Mouse (Mus musculus) neural tube, embryonic 15.5 days (tissue): ENCODE measurements around the gene Cd19. TPM values are rescaled to one million over a fixed set of nuclear protein-coding genes. Genes with fewer than 3 reads are reported as not detected.
A peak's percentile ranks its signal among the peaks of the same experiment; 100 is the strongest.
"Not testable (repeated sequence)": the region's sequence is repeated elsewhere in the genome, so short reads cannot be mapped to it uniquely, and the experiment has no call there.

Experiments
- ATAC-seq: fragments of 200-750 bp; cut with Nextera tagmentation; 2 replicates; pipeline ENCODE4 v1.8.0; 2017; ENCODE audit warnings: mild to moderate bottlenecking, moderate TSS enrichment, moderate library complexity; ENCODE audit not compliant: low FRiP score
- H3K27ac ChIP-seq: fragments of 300-500 bp; sonication (generic); replicated peaks from 2 replicates; pipeline ENCODE4 v1.5.1; 2015; ENCODE audit warnings: mild to moderate bottlenecking, inconsistent platforms
- H3K27me3 ChIP-seq: fragments of 300-500 bp; sonication (generic); replicated peaks from 2 replicates; pipeline ENCODE4 v1.6.1; 2015; ENCODE audit warnings: inconsistent platforms
- H3K36me3 ChIP-seq: fragments of 300-500 bp; sonication (generic); 2 replicates; pipeline ENCODE4 v1.6.1; 2015; ENCODE audit warnings: inconsistent platforms
- H3K4me1 ChIP-seq: fragments of 300-500 bp; sonication (generic); 2 replicates; pipeline ENCODE4 v1.6.1; 2015; ENCODE audit warnings: inconsistent platforms
- H3K4me2 ChIP-seq: fragments of 300-500 bp; sonication (generic); 2 replicates; pipeline ENCODE4 v1.6.1; 2015; ENCODE audit warnings: inconsistent platforms, mild to moderate bottlenecking, moderate library complexity
- H3K4me3 ChIP-seq: fragments of 300-500 bp; sonication (generic); replicated peaks from 2 replicates; pipeline ENCODE4 v1.5.1; 2015; ENCODE audit warnings: mild to moderate bottlenecking, inconsistent platforms
- H3K9ac ChIP-seq: fragments of 300-500 bp; sonication (generic); replicated peaks from 2 replicates; pipeline ENCODE4 v1.6.1; 2015; ENCODE audit warnings: mild to moderate bottlenecking, inconsistent platforms
- H3K9me3 ChIP-seq: fragments of 300-500 bp; sonication (generic); replicated peaks from 2 replicates; pipeline ENCODE4 v1.6.1; 2016; ENCODE audit warnings: inconsistent platforms
- WGBS: fragments of 180-500 bp; shearing (Covaris S2); methylation state at CpG from one replicate; pipeline ENCODE4 v1.1.7; 2015; ENCODE audit warnings: mixed read lengths; 5-methylcytosine and 5-hydroxymethylcytosine counted together
- polyA plus RNA-seq: library from polyadenylated mRNA; unstranded; fragments of >200 nt; fragmentation: Nextera tagmentation; extraction: Ambion mirVana; gene quantifications from 2 replicates; pipeline ENCODE4 v1.2.1, GENCODE M21; 2015

Cd19 gene
- polyA plus RNA-seq, 1 experiment from 2014 or later, result 0.22 TPM

- Histone ChIP-seq H3K27me3 (no peaks in the 10 kb centered on the region), H3K9ac (no peak overlapping the region), H3K27ac (no peak overlapping the region), H3K4me1 (no peaks in the 10 kb centered on the region), H3K9me3 (no peaks in the 10 kb centered on the region), H3K4me3 (no peak overlapping the region), H3K4me2 (no peak overlapping the region), H3K36me3 (no peaks in the 10 kb centered on the region)
- 85% methylated on average over 2 of the region's 2 CpGs for WGBS
- ATAC-seq, result no peak
Measured at GRCm38 (mm10) chr7:126408686-126409085, 6.0 kb downstream of the Cd19 start.

GRCm38 (mm10) chr7:126402518-126402917 is 12.2 kb downstream of the Cd19 start:
- not testable (repeated sequence) for H3K9me3 ChIP-seq, H3K36me3 ChIP-seq, H3K27ac ChIP-seq, H3K4me1 ChIP-seq, H3K9ac ChIP-seq, H3K4me3 ChIP-seq, H3K27me3 ChIP-seq, H3K4me2 ChIP-seq, ATAC-seq
- WGBS, result 77% methylated on average over 8 of the region's 8 CpGs

DNA sequence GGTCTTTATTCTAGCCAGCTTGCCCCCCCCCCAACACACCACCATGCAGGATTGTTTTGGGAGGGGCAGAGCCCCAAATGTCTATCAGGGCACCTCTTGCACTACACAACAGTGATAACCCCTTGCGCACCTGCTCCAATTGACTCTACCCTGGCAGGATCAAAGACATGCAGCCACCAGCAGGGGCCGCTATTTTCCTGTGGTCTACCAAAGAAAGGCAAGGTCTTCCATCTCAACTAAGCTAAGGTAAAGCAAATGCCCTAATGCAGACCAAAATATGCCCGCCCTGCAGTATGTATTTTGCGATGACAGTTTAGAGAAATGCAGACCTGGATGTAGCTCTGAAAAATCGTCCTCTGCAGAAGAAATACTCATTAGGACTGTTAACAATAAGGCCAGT is 15.1 kb downstream of the Cd19 start:
- 14% methylated on average over 5 of the region's 5 CpGs for WGBS
- Histone ChIP-seq H3K36me3 (no peaks in the 10 kb centered on the region), H3K4me1 (peaks cover 12% of the 10 kb centered on the region), H3K4me2 (no peak overlapping the region), H3K27me3 (no peaks in the 10 kb centered on the region), H3K9ac (no peak overlapping the region), H3K9me3 (no peaks in the 10 kb centered on the region), H3K4me3 (no peak overlapping the region), H3K27ac (no peak overlapping the region)
- ATAC-seq, result no peak

DNA sequence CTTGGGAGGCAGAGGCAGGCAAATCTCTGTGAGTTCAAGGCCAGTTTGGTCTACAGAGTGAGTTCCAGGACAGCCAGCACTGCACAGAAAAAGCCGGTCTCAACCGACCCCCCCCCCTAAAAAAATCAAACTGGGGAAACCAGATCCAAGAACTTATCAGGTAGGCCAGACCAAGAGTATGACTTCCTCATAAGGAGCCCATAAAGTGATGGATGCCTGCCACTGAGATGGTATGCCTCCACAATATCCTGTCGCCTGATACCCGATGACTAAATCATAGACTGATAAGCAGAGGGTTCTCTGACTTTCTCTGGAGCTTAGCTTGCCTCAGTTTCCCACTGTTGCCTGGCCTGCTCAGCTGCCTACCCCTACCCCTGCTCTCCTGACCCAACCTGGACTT is 16.9 kb downstream of the Cd19 start:
- no peak for ATAC-seq

DNA sequence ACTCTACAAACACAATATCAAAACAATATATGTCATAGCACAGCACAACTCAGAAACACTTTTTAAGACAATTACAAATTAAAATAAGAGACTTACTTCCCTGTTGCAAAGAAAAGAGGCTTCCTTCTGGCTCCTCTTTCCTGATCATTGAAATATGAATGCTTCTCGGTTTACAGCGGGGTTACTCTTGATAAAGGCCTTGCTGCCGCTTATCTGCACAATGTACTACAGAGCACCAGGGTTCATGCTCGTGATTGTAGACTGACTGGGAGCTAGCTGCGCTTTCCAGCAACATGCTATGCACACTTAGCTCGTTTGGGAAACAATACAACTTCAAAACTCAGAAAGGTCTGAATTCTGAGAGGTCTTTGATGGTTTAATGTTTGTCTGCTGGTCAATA is 17.5 kb downstream of the Cd19 start:
- Histone ChIP-seq H3K4me2 (peak overlapping the region; percentile 37), H3K27me3 (no peaks in the 10 kb centered on the region), H3K4me3 (no peak overlapping the region), H3K9me3 (no peaks in the 10 kb centered on the region), H3K27ac (no peak overlapping the region), H3K9ac (no peak overlapping the region), H3K36me3 (no peaks in the 10 kb centered on the region), H3K4me1 (peaks cover 12% of the 10 kb centered on the region)
- 58% methylated on average over 6 of the region's 6 CpGs for WGBS
- no peak for ATAC-seq

More for the DNA sequence above, 16.9 kb downstream of the Cd19 start:
- Histone ChIP-seq H3K4me3 (no peak overlapping the region), H3K4me1 (peaks cover 12% of the 10 kb centered on the region), H3K9me3 (no peaks in the 10 kb centered on the region), H3K27me3 (no peaks in the 10 kb centered on the region), H3K27ac (no peak overlapping the region), H3K4me2 (no peak overlapping the region), H3K36me3 (no peaks in the 10 kb centered on the region), H3K9ac (no peak overlapping the region)
- WGBS, result 90% methylated on average over 4 of the region's 4 CpGs

DNA sequence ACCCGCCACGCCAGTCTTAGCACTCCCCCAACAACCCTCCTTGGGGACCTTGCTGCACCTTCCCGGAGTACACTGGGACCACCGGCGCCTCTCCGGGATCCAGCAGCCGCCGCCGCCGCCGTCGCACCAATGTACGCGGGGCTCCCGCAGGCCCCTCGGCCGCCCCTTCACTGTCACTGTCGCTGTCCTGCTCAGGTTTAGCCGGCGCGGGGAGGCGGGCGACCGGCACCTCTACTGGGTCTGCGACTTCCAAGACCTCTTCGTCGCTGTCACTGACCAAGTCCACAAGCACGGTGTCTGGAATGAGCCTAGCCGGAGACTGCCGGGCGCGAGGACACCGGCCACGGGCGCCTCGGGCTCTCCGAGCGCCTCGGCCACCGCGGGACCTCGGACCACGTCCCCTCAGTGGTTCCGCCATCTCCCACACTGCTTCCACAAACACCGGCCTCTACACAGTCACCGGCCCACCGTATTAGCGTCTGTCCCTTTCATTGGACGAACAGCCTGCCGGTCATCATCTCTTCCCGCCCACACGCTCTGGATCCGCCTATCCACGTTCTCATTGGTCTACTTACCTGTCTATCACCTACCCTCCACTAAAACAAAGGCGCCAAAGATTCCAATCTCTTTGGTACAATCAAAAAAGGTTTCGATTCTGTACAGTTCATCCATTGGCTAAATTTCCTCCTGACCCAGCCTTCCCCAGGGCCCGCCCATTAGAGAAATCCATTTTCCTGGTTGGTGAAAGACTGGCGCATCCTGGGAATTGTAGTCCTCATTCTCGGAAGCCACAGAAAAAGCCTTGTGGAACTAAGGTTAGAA is 18.2 kb downstream of the Cd19 start, which contains the start of gene Nfatc2ip:
Nfatc2ip (minus strand) TSS at position 440 of the 822 bp plus-strand sequence.
- Histone ChIP-seq H3K9me3 (no peaks in the 10 kb centered on the region), H3K9ac (peak within 1 kb of the TSS; percentile 67), H3K4me2 (peak within 1 kb of the TSS; percentile 91), H3K27ac (peak within 1 kb of the TSS; percentile 75), H3K27me3 (no peaks in the 10 kb centered on the region), H3K4me1 (peaks cover 12% of the 10 kb centered on the region), H3K36me3 (no peaks in the 10 kb centered on the region; the same call in 1 of the 2 replicates), H3K4me3 (peak within 1 kb of the TSS; percentile 77)
- ATAC-seq, result peak; percentile 100
- under 1% methylated on average over 59 of the region's 59 CpGs for WGBS

- H3K9ac ChIP-seq, H3K4me2 ChIP-seq, H3K4me3 ChIP-seq, H3K27ac ChIP-seq, H3K27me3 ChIP-seq, H3K9me3 ChIP-seq, ATAC-seq: not testable (repeated sequence)
- WGBS, result 90% methylated on average over 7 of the region's 7 CpGs
- H3K36me3 ChIP-seq, result peaks cover 27% of the 10 kb centered on the region
- H3K4me1 ChIP-seq, result peaks cover 11% of the 10 kb centered on the region
Measured at GRCm38 (mm10) chr7:126392086-126392884, 22.4 kb downstream of the Cd19 start.

DNA sequence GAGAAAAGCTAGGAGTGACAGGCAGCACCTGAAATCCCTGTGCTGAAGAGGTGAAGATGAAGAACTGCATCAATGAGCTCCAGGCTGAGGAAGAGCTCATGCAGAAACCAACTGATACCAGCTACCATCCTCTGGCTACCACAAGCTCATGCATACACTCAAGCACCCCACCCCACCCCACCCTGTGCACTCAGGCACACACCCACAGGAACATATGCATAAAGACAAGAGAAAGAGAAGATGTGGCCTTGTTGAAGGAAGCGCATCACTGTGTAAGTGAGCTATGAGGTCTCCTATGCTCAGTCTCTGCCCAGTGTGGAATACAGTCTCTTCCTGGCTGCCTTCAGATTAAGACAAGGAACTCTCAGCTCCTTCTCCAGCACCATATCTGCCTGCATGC is 26.5 kb downstream of the Cd19 start:
- H3K4me1 ChIP-seq, result no peaks in the 10 kb centered on the region
- ATAC-seq, result no peak
- H3K4me3 ChIP-seq, result no peak overlapping the region
- WGBS, result 100% methylated on average over 1 of the region's 1 CpGs
- H3K27ac ChIP-seq, result no peak overlapping the region
- no peaks in the 10 kb centered on the region for H3K27me3 ChIP-seq
- no peak overlapping the region for H3K4me2 ChIP-seq
- no peaks in the 10 kb centered on the region for H3K9me3 ChIP-seq
- H3K36me3 ChIP-seq, result peaks cover 47% of the 10 kb centered on the region
- no peak overlapping the region for H3K9ac ChIP-seq

GRCm38 (mm10) chr7:126383565-126383964 is 31.1 kb downstream of the Cd19 start:
- no peak overlapping the region for H3K27ac ChIP-seq
- H3K9ac ChIP-seq, result no peak overlapping the region
- no peak overlapping the region for H3K4me2 ChIP-seq
- H3K27me3 ChIP-seq, result no peaks in the 10 kb centered on the region
- 87% methylated on average over 5 of the region's 5 CpGs for WGBS
- no peak for ATAC-seq
- H3K4me1 ChIP-seq, result 0 out of 2 replicates have a peak, but pooled peaks cover under 1% of the 10 kb centered on the region
- no peak overlapping the region for H3K4me3 ChIP-seq
- no peaks in the 10 kb centered on the region for H3K9me3 ChIP-seq
- H3K36me3 ChIP-seq, result peaks cover 22% of the 10 kb centered on the region

- peak within 1 kb of the TSS; percentile 88 for H3K27ac ChIP-seq
- peak; percentile 99 for ATAC-seq
- no peaks in the 10 kb centered on the region for H3K9me3 ChIP-seq
- no peaks in the 10 kb centered on the region for H3K27me3 ChIP-seq
- peaks cover 32% of the 10 kb centered on the region for H3K4me1 ChIP-seq
- peak within 1 kb of the TSS; percentile 97 for H3K4me2 ChIP-seq
- WGBS, result under 1% methylated on average over 33 of the region's 33 CpGs
- peak within 1 kb of the TSS; percentile 87 for H3K9ac ChIP-seq
- H3K4me3 ChIP-seq, result peak within 1 kb of the TSS; percentile 97
- H3K36me3 ChIP-seq, result peaks cover 12% of the 10 kb centered on the region
Measured at GRCm38 (mm10) chr7:126377278-126378158, 37.2 kb downstream of the Cd19 start, which contains the start of gene Spns1. Spns1 (minus strand) TSS chr7:126377450.

GRCm38 (mm10) chr7:126376903-126377277 is 37.8 kb downstream of the Cd19 start:
- H3K27me3 ChIP-seq, result no peaks in the 10 kb centered on the region
- peak; percentile 73 for ATAC-seq
- peak overlapping the region; percentile 97 for H3K4me2 ChIP-seq
- peaks cover 18% of the 10 kb centered on the region for H3K36me3 ChIP-seq
- 2% methylated on average over 27 of the region's 27 CpGs for WGBS
- peak overlapping the region; percentile 87 for H3K9ac ChIP-seq
- peaks cover 32% of the 10 kb centered on the region for H3K4me1 ChIP-seq
- H3K27ac ChIP-seq, result peak overlapping the region; percentile 65
- H3K4me3 ChIP-seq, result peak overlapping the region; percentile 97
- no peaks in the 10 kb centered on the region for H3K9me3 ChIP-seq
